Mouse (Mus musculus) embryo, embryonic 9.5 days (tissue): ENCODE measurements around the gene Gmeb1.
"Not testable (repeated sequence)": the region's sequence is repeated elsewhere in the genome, so short reads cannot be mapped to it uniquely, and the experiment has no call there.

Source experiments
- DNase-seq: peaks from one replicate; pipeline ENCODE4 v3.0.0-alpha.2; 2017; ENCODE audit errors: extremely low spot score

Gene Gmeb1

DNA sequence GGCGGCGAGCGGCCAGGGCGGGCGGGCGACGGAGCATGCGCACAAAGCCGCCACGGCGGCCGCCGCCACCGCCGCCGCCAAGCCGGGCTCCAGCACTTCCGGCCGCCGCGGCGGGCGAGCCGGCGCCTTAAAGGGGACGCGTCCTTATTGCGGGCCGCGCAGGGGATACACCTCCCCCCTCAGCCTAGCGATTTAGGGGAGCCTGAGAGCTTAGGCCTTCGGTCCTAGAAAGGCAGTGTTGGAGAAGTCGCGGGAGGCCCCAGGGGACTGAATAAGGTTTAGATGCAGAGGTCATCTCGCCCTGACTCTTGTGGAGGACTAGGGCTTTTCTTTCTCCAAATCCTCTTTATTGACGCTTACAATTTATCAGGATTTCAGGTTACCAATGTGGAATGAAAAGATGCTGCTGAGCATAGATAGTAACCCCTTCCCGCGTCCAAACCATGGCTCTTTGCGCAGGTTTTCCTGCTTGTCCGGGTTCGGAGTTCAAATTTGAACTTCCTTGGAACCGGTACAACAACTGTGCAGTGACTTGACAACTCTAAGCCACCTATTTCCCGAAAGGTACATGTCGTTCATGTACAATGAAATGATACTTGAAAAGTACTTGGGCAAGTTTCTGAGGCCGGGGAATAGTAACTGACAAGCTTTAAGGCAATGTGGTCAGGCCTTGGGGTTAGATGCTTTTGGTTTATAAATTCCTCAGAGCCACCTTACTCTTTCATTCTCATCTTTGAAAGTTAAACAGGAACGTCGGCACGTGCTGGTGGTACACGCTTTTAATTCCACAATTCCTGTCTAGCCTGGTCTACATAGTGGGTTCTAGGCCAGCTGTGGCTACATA lies at the start of gene Gmeb1:
Gmeb1 (minus strand) TSS at position 89 of the 844 bp plus-strand sequence.
- peak; percentile 73 for DNase-seq

DNA sequence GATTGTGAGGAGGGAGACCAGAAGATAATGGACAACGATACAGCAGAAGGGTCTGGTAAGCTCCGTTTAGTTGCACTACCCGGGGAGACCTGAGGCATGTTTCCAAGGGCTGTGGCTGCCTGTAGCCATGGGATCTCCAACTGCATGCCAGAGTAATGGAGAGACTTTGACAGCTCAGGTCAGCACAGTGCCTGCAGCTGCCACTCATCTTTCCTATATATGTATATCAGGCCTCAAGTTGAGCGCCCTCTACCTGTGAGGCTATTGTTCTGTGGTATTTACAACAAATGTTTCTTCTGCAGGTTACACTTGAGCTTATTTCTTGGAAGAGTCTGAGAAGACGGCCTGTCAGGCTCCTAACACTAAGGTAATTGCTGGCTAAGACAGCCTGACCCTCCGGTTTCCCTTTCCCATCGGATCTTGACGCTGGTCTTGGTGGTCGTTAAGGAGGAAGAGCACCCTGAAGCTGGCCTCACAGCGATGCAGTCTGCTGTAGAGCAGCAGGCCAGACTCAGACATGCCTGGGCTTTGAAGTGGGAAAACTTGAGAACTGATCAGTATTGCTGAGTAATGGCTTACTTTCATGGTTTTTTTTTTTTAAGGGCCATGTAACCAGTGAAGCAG lies 48.6 kb upstream of the Gmeb1 start:
- DNase-seq: peak; percentile 47

DNA sequence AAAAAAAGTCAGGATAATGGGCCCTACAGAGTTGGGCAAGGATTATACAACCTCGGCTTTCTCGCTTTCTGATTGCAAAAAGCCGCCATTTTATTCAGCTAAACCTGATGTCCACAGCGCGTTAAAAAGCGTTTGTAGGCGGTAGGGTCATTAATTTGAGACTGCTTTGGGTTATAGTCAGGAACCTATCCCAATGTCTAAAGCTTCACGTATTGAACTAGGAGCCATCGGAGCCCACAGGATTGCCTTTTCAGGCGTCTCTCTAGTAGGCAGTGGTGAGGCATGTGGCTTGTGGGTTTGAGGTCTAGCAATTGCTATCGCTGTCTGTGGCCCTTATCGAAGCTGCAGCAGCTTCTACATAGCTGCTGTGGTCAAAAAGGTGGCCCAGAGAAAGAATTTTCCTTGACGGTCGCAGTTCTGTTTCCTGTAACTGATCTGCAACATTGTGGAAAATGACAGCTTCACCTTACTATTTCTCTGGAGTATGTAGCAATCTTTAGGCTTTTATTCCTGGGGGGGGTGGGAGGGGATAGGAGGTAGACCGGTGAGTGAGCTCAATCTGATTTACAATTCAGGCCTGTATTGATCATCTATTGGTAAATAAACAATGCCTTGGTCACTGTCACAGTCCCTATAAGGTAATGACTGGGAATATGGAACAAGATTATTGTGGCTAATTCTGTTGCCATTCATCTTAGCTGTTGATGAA lies 47.9 kb upstream of the Gmeb1 start:
- DNase-seq: no peak

DNA sequence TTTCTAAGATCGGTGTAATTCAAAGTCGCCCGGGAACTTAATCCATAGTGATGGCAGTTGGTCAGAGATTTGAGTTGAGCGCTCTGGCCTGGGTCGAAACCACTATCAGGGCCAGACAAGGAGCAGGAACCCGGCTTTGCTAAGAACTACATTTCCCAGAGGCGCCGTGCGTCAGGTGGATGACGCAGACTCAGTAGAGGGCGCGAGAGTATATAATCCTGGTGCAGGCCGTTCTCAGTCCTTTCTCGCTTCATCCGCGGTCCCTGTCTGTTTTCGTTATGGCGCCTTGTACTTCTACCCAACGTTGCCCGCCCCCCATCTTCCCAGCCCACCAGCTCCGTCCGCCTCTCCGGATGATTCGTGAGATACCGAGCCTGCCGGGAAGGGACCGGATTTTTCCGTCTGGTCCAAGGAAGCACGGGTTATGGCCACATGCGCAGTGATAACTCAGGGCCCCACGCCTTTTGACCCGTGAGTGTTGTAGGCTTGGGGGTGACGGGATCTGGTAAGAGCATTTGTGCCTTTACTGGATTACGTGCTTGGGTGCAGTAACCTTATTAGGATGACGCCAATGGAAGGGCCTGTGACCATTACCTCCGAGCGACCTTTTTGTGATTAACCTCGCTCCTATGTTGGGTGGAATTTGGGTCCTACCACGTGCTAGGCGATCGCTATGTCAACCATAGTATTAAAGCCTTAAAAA lies 47.2 kb upstream of the Gmeb1 start:
- peak; percentile 91 for DNase-seq

DNA sequence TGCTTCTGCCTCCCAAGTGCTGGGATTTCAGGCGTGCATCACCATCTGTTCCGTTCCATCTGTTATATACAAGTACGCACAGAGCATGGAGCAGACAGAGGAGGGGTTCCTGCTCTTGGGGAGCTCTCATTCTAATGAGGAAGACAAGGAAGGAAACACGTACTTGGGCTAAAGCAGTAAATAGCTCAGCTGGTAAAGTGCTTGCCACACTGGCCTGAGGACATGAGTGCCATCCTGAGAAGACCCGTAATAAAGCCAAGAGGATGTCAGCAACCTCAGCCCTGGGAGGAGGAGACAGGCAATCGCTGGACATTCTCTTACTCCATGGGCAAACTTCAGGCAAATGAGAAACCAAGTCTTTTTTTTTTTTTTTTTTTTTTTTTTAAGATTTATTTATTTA lies 44.6 kb upstream of the Gmeb1 start:
- no peak for DNase-seq

DNA sequence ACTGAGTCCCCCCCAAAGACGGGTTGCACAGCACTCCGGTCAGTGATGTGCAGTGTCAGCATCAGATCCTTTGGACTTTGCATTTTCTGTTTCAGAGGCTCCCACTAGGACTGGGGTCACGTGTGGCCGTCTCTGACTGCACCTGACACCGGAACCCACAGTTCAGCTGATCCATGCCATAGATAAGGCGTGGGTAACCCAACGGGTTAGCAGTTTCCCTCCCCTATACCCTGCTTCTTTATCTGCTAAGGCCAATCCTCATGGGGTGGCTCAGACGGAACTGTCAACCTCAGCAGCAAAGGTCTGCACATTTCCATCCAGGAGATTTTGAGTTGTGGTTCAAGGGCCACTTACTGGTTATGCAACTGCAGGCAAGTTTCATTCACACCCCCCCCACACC lies 43.9 kb upstream of the Gmeb1 start:
- DNase-seq: no peak

DNA sequence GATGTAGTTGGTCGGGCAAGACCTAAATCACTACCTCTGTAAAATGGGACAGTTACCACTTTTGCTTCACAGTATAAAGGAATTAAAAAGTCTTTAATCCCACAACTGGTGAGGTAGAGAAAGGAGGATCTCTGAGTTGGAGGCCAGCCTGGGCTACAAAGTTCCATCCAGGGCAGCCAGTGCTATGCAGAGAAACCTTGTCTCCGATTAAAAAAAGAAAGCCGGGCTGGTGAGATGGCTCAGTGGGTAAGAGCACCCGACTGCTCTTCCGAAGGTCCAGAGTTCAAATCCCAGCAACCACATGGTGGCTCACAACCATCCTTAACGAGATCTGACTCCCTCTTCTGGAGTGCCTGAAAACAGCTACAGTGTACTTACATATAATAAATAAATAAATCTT lies 42.1 kb upstream of the Gmeb1 start:
- not testable (repeated sequence) for DNase-seq

DNA sequence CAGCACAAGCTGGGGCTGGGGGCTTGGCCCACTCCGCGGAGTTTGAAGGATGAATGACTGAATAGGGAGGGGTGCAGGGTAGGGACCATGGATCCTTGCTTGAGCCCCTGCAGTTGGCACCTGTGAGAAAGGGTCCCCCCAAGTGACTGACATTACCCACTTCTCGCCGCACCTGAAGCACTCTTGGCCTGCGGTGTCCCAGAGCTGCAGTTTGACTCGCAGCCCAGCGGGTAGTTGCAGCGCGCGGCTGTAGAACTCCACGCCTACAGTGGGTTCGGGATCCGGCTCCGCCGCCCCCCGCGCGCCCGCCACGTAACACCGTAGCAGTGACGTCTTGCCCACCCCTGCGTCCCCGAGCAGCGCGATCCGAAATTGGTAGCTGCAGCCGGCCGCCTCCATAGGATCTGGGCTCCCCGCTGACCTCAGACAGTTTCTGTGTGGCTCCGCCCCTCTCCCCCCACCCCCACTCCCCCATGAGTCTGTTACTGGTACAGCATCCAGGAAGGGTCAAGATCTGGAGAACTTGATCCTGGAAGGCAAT lies 41.6 kb upstream of the Gmeb1 start, which contains the start of gene Rab42:
Rab42 (minus strand) TSS at position 447 of the 541 bp plus-strand sequence.
- DNase-seq: peak; percentile 81

DNA sequence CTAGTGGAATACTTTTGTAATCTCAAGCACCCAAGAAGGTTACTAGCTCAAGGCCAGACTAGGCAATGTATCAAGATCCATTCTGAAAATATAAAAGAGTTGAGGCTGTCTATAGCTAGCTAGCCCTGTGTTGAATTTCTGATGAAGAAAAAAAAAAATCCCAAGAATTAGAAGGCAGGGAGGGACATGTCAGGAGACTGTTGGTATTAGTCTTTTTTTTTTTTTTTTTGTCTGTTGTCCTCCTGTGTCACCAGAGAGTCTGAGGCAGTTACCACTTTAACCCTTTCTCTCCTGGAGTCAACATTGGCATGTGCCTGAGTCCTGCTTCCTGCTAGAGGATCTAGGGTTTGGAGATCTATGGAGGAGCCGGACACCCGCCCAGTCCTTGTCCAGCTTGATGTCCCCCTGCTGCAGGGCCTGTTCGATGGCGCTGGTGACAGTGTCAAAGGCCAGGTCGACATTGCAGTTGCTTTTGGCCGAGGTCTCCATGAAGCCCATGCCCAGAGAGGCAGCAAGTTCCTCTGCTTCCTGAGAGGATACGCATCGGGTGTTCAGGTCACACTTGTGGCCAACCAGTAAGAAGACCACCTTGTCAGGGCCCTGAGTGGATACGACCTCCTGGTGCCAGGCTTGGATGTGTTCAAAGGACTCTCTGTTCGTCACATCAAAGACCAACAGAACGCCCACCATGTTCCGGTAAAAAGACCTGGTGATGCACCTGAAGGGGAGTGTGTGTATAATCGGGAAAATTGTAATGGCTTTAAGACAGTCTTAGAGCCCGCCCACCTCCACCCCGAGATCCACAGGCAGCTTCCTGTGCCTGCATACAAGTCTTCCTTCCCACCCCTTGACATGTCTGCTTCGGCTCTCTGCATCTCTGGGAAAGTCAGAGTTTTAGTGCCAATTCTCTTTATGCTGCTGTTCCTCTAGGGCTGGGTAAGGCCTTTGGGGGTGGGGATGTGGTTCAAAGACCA lies 40.9 kb upstream of the Gmeb1 start:
- peak; percentile 11 for DNase-seq

DNA sequence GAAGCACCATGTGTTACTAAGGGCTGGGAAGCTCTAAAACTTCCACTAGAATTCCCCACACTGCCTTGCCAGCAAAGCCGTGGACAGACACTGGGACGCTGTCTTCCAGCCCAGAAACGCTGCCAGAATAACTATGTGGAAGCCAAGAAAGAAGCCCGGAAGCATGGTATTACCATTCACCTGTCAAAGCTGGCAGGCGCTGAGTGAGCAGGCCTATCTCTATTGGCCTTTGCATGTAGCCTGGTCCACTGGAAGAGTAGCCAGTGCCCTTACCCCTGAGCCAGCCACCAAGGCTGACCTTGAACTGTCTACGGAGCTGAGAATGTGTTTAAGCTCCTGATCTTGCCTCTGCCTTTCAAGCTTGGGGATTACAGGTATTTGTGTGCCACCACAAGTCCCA lies 40.1 kb upstream of the Gmeb1 start:
- no peak for DNase-seq

DNA sequence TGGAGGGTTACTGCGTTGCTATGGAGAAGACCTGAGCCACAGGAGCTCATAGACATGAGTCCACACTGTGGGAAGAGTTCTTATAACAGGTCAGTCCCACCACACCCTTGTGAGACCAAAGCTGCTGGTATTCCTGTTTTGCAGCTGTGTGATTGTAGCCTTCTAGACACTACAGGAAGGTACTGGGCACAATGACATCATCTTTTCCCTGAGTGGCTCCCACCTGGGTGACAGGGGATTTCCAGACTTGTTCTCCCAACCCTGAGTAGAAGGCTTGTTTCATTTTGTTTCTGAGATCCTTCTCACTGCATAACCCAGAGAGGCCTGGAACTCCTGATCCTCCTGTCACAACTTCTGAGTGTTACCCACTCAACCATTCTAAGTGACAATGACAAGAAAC lies 38.4 kb upstream of the Gmeb1 start:
- no peak for DNase-seq

DNA sequence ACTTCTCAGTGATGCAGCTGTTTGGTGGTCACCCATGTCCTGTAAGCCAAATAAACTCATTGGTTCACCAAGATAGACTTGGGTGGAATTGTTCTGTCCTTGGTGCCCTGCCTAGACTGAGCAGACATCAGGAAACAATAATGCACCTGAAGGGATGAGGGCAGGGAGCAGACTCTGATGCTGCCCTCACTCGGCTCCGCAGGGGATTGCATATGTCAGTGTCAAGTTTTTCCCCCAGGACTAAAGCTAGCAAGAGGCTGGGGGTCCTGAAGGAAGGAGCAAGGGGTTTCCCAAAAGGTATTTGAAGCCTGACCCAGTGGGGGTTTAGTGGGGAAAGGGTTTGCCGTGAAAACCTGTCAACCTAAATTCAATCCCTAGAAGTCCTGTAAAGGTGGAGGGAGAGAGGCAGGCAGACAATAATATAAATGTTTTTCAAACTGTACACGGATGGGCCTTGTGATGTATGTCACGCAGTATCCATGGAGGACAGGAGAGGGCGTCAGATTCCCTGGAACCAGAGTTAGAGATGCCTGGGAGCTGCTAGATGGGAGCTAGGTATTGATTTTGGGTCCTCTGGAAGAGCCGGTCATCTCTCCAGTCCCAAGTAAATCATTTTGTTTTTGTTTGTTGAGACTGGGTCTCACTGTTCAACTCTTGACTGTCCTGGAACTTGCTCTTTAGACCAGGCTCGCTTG lies 34.4 kb upstream of the Gmeb1 start:
- DNase-seq: no peak

DNA sequence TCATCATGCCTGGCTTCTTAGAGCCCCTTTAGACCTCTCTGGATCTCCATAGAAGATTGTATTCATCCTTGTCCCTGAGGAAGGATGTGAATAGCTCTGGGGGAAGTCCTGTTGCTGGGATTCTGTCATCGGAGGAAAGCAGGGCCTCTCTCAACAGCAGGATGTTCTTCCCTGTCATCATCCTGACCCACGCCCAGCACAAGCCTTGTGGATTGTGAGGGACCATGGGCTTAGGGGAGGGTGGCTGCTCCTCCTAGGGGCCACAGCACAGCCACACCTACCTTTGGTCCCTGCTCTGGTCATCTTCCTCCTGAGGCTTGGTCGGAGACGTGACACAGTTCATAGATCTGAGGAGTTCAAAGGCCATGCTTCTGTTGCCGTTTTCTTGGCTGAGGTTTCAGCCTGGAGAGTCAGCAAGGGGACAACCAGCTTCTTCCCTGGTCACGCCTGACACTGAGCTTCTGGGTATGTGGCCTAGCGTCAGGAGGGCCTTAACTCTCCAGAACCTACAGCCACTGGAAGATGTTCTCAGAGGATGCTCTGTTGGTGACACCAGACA lies 32.4 kb upstream of the Gmeb1 start:
- DNase-seq: no peak

DNA sequence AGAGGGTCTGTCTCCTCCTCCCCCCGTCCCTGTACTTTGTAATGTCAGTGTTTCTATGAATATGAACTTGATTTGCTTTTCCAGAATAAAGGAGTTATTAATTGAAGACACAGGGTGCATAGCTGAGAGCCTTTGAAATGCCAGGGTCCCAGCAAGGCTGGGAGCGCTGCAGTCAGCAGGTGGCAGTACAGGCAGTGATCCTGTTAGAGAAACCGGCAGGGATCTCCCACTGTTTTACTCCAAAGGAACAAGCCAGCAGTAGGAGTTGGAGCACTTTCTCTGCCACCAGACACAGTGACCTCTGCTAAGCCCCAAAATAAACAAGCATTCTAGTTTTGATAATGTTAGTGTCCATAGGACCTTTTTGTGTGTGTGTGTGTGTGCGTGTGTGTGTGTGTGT lies 31.6 kb upstream of the Gmeb1 start:
- no peak for DNase-seq

DNA sequence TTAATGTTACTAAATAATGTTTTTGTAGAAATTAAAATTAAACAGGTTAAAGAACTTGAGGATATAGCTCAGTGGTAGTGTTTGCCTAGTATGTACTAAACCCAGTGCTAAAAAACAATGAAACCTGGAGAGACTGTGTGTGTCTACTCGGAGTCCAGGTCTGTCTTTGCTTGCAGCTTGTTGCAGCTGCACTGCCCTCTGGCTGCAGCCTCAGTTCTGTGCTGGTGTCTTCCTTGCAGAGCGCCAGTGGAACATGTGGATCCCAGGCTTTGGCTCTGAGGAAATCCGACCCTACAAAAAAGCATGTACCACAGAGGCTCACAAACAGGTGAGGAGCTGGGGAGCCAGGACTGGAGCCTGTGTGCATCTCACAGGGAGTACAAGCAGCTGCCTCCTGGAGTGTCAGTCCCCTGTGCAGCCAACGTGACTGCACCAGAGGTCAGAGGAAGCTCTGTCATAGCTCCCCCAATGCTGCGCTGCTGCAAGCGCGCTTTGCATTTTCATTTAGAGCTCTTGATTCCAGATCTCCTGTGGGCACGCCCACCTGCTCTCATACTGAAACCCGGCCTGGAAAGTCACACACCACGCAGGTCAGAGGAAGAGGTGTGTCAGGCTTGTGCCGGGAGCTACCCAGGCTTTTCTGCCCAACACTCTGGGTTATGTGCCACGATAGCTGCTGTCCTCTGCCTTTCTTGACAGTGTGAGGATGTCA lies 30.4 kb upstream of the Gmeb1 start:
- DNase-seq: no peak

DNA sequence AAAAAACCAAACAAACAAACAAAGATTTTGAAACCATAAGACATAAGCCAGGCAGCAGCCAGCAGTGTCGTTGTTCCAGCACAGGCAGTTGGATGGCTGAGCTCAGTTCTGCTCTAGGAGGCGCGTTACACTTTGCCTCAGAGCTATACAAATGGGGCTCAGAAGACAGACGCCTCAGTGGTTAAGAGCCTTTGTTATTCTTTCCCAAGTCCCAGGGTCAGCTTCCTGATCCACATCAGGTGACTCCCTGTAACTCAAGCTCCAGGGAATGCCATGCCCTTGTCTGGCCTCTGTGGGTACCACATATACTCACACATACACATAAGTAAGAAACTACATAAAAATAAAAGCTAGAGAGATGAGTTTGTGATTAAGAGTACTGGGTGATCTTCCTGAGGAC lies 29.7 kb upstream of the Gmeb1 start:
- no peak for DNase-seq

DNA sequence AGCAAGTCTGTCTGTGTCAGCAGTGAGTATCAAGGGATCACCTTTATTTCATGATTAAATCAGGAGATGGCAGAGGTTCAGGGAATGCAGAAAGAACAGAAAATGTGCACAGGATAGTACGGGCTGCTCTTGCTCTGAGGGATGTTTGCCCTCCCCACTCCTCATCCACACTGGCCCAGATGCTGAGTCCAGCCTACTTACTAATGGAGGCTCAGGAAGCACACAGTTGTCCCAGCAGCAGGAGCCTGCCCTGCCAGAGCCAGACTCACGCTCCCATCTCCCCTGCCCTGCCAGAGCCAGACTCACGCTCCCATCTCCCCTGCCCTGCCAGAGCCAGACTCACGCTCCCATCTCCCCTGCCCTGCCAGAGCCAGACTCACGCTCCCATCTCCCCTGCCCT lies 27.4 kb upstream of the Gmeb1 start:
- not testable (repeated sequence) for DNase-seq

DNA sequence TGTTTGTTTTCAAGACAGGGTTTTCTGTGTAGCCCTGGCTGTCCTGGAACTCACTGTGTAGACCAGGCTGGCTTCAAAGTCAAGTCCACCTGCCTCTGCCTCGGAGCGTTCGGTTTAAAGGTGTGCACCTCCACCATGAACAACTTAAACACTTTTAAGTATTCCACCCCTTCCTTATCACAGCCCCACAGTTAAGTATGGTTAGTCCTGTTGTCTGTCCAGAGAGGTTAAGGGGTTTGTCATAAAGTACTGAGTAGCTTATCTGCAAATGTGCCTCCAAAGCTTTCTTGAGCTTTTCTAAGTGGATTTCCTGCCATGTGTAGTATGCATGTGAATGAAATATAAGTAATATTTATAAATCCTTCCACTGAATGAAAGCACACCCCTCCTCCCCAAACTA lies 14.5 kb upstream of the Gmeb1 start:
- DNase-seq: no peak
